Mouse (Mus musculus): ENCODE data around the gene 5031439G07Rik.
"Not testable (repeated sequence)": the region's sequence is repeated elsewhere in the genome, so short reads cannot be mapped to it uniquely, and the experiment has no call there.

5031439G07Rik gene

GRCm38 (mm10) chr15:84987874-84988825, at the start of gene 5031439G07Rik:
5031439G07Rik (minus strand) TSS chr15:84988551.
- DNase-seq (ENCODE audit: low spot score in 2 of 2), result peak; percentile 77 to 87

GRCm38 (mm10) chr15:85037343-85037690, 49.0 kb upstream of the 5031439G07Rik start:
- no peak for DNase-seq (ENCODE audit: low spot score in 2 of 2)

GRCm38 (mm10) chr15:85036566-85037342, 48.4 kb upstream of the 5031439G07Rik start:
- DNase-seq (ENCODE audit: low spot score in 2 of 2), result peak; percentile 97 to 99

- DNase-seq (ENCODE audit: low spot score in 2 of 2), result peak in 1 of 2 experiments; percentile 53
Measured at GRCm38 (mm10) chr15:85033916-85034315, 45.6 kb upstream of the 5031439G07Rik start.

- no peak for DNase-seq (ENCODE audit: low spot score in 2 of 2)
Measured at GRCm38 (mm10) chr15:85031866-85032265, 43.5 kb upstream of the 5031439G07Rik start.

GRCm38 (mm10) chr15:85030643-85031042, 42.3 kb upstream of the 5031439G07Rik start:
- not testable (repeated sequence) for DNase-seq (ENCODE audit: low spot score in 2 of 2)

GRCm38 (mm10) chr15:85028648-85029047, 40.3 kb upstream of the 5031439G07Rik start, which contains the start of gene Fam118a:
Fam118a (plus strand) TSS chr15:85028948.
- not testable (repeated sequence) for DNase-seq (ENCODE audit: low spot score in 2 of 2)

GRCm38 (mm10) chr15:85027740-85028139, 39.4 kb upstream of the 5031439G07Rik start:
- no peak for DNase-seq (ENCODE audit: low spot score in 2 of 2)

- no peak for DNase-seq (ENCODE audit: low spot score in 2 of 2)
Measured at GRCm38 (mm10) chr15:85026197-85026596, 37.8 kb upstream of the 5031439G07Rik start.

- DNase-seq (ENCODE audit: low spot score in 2 of 2), result no peak
Measured at GRCm38 (mm10) chr15:85022211-85022610, 33.9 kb upstream of the 5031439G07Rik start.

- peak in 1 of 2 experiments; percentile 77 for DNase-seq (ENCODE audit: low spot score in 2 of 2)
Measured at GRCm38 (mm10) chr15:85016951-85017664, 28.8 kb upstream of the 5031439G07Rik start, which contains the start of gene Upk3a. Upk3a (plus strand) TSS chr15:85017141.

GRCm38 (mm10) chr15:85015771-85016170, 27.4 kb upstream of the 5031439G07Rik start:
- DNase-seq (ENCODE audit: low spot score in 2 of 2), result no peak

- peak in 1 of 2 experiments; percentile 64 for DNase-seq (ENCODE audit: low spot score in 2 of 2)
Measured at GRCm38 (mm10) chr15:85012662-85013054, 24.3 kb upstream of the 5031439G07Rik start.

GRCm38 (mm10) chr15:85011895-85012661, 23.7 kb upstream of the 5031439G07Rik start:
- no peak for DNase-seq (ENCODE audit: low spot score in 2 of 2)

- DNase-seq (ENCODE audit: low spot score in 2 of 2), result no peak
Measured at GRCm38 (mm10) chr15:85009666-85010065, 21.3 kb upstream of the 5031439G07Rik start.

- DNase-seq (ENCODE audit: low spot score in 2 of 2), result peak; percentile 80 to 83
Measured at GRCm38 (mm10) chr15:85000984-85001982, 12.9 kb upstream of the 5031439G07Rik start.

- DNase-seq (ENCODE audit: low spot score in 2 of 2), result no peak
Measured at GRCm38 (mm10) chr15:84999911-85000310, 11.6 kb upstream of the 5031439G07Rik start.

- no peak for DNase-seq (ENCODE audit: low spot score in 2 of 2)
Measured at GRCm38 (mm10) chr15:84997768-84998454, 9.6 kb upstream of the 5031439G07Rik start.

GRCm38 (mm10) chr15:84995967-84996366, 7.6 kb upstream of the 5031439G07Rik start:
- peak in 1 of 2 experiments; percentile 53 for DNase-seq (ENCODE audit: low spot score in 2 of 2)
